Mouse (Mus musculus): ENCODE measurements at regions not wholly inside any gene's neighbourhood (a gene's known extent, or its start where the extent isn't known, plus 50 kb on each side); places are given as distances from the start of the nearest gene placed in this dataset.

DNA sequence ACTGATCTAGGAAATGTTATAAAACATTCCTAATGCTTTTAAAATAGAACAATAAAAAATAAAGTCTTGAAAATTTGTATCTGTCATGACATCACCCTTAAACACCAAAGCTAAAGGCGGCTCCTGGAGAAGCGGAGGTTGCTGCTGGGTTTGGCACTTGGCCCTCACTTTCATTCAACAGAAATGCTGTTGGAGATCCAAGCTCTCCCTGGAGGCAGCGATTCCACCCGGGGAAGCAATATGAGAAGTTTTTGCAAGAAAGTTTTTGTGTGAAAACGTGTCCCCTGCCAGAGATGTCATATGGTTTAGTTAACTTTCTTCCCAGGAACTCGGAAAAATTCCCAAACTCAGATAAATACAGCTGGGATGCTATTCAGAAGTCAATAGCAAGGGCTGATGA, 51.5 kb upstream of the Map4k3 start:
- H3K27ac ChIP-seq (ENCODE audit: low read depth), result no peak overlapping the region
- no peak for ATAC-seq
- no peak overlapping the region for H3K4me2 ChIP-seq (ENCODE audit: low read depth, low read length)
- H3K9me3 ChIP-seq (ENCODE audit: low read length), result no peaks in the 10 kb centered on the region
- no peaks in the 10 kb centered on the region for H3K27me3 ChIP-seq (ENCODE audit: insufficient read depth, low read length)
- H3K36me3 ChIP-seq (replicated peaks; ENCODE audit: insufficient read depth, low read length), result no peaks in the 10 kb centered on the region
- no peak overlapping the region for H3K4me3 ChIP-seq (ENCODE audit: low read depth, low read length)
- WGBS (ENCODE audit: insufficient replicate concordance), result 70% methylated on average over 6 of the region's 6 CpGs
- TF ChIP-seq CTCF (IDR thresholded peaks at IDR 0.05; ENCODE audit: low read depth) (no peak), EP300 (IDR thresholded peaks at IDR 0.05; ENCODE audit: low read depth) (no peak)
- DNase-seq, result no peak
- no peak overlapping the region for H3K9ac ChIP-seq (replicated peaks)
- peaks cover 7% of the 10 kb centered on the region; the same call in 1 of the 2 replicates for H3K4me1 ChIP-seq (ENCODE audit: insufficient read depth)
